Mouse (Mus musculus) liver, postnatal 0 days (tissue): ENCODE data around the gene Ints5.

ENCODE experiments used
- CTCF ChIP-seq: sonication (generic); IDR thresholded peaks from 2 replicates; pipeline ENCODE4 v1.5.1; 2016; ENCODE audit warnings: antibody characterized with exemption, low read depth
- EP300 ChIP-seq: IDR thresholded peaks from 2 replicates; pipeline ENCODE4 v1.6.1; 2016; ENCODE audit warnings: antibody characterized with exemption, low read depth, mild to moderate bottlenecking

GRCm38 (mm10) chr19:8919000-8919399 lies 26.2 kb downstream of the Ints5 start:
- TF ChIP-seq CTCF, result no peak
- no peak for TF ChIP-seq EP300
